Mouse (Mus musculus) spleen, adult 2 months (tissue): ENCODE data around the gene Atad2b.
"Not testable (repeated sequence)": the region's sequence is repeated elsewhere in the genome, so short reads cannot be mapped to it uniquely, and the experiment has no call there.

Experiments used
- CTCF ChIP-seq: fragments of 200-500 bp; IDR thresholded peaks from 2 replicates; pipeline ENCODE4 v1.5.1; 2011; ENCODE audit warnings: mild to moderate bottlenecking, inconsistent platforms; ENCODE audit not compliant: insufficient read depth, insufficient read length, insufficient replicate concordance; ENCODE audit errors: extremely low read depth
- POLR2A ChIP-seq: fragments of 200-500 bp; IDR thresholded peaks from 2 replicates; pipeline ENCODE4 v1.6.1; 2011; ENCODE audit warnings: low read depth, low read length, inconsistent platforms

DNA sequence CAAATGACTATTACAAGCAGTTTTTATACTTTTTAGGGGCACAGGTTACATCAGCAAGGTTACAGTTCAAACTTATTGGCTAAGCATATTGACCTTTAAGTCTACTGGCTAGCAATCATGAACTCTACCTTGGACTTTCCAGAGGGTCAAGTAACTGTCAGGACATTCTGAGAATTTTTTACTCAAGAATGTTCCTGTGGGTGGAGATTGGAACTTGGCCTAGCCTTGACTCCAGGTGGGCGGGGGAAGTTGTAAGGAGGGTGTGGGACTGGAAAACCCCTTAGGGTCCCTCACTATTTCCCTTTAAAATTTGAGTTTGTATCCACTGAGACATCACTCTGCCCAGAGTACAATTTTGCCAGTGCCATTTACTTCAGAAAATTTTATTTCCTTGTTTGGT, 6.7 kb upstream of the Atad2b start:
- TF ChIP-seq POLR2A, CTCF: not testable (repeated sequence)
